Mouse (Mus musculus) cerebellum, adult 2 months (tissue): ENCODE results near the gene Zbtb39. TPM values are rescaled to one million over a fixed set of nuclear protein-coding genes. Genes with fewer than 3 reads are reported as not detected.
"Not testable (repeated sequence)": the region's sequence is repeated elsewhere in the genome, so short reads cannot be mapped to it uniquely, and the experiment has no call there.

Source experiments
- DNase-seq, 2 experiments: peaks; one replicate each; pipeline ENCODE4 v3.0.0; 2021
- H3K27ac ChIP-seq: fragments of 200-500 bp; 2 replicates; pipeline ENCODE4 v1.5.1; 2012; ENCODE audit warnings: low read length, control low read depth, inconsistent platforms; ENCODE audit not compliant: insufficient read depth
- H3K27me3 ChIP-seq: fragments of 200-500 bp; 2 replicates; pipeline ENCODE4 v1.6.1; 2012; ENCODE audit warnings: inconsistent platforms, mild to moderate bottlenecking, low read length, moderate library complexity; ENCODE audit not compliant: control insufficient read depth, insufficient read depth
- H3K4me1 ChIP-seq: fragments of 200-500 bp; 2 replicates; pipeline ENCODE4 v1.6.1; 2011; ENCODE audit warnings: low read length; ENCODE audit not compliant: control insufficient read depth, insufficient read depth
- H3K4me3 ChIP-seq: fragments of 200-500 bp; replicated peaks from 2 replicates; pipeline ENCODE3; 2011; ENCODE audit warnings: mild to moderate bottlenecking, low read depth, low read length, control low read depth; ENCODE audit not compliant: insufficient read depth
- CTCF ChIP-seq: fragments of 200-500 bp; IDR thresholded peaks from 2 replicates; pipeline ENCODE4 v1.5.1; 2011; ENCODE audit warnings: low read depth, mild to moderate bottlenecking, control low read depth, low read length, moderate library complexity, borderline replicate concordance; ENCODE audit not compliant: insufficient read depth
- POLR2A ChIP-seq: fragments of 200-500 bp; IDR thresholded peaks from 2 replicates; pipeline ENCODE4 v1.6.1; 2011; ENCODE audit warnings: low read length, control low read depth, borderline replicate concordance; ENCODE audit not compliant: insufficient read depth
- WGBS: fragments of 180-500 bp; shearing (Covaris S2); methylation state at CpG from one replicate; pipeline ENCODE4 v1.1.7; 2018; 5-methylcytosine and 5-hydroxymethylcytosine counted together
- polyA plus RNA-seq: library from polyadenylated mRNA; depleted of rRNA; stranded (reverse); fragments of >200 nt; gene quantifications from 2 replicates; pipeline ENCODE4 v1.2.3, GENCODE M21; 2012

Gene Zbtb39
- polyA plus RNA-seq, 1 experiment: 5.7 TPM

GRCm38 (mm10) chr10:127751548-127751947 is 12.2 kb downstream of the Zbtb39 start, which contains the start of gene Gpr182:
Gene Gpr182, minus strand, starts transcription at chr10:127751732.
- TF ChIP-seq CTCF (no peak), POLR2A (no peak)
- H3K27ac ChIP-seq: no peak within 1 kb of the TSS
- H3K27me3 ChIP-seq: no peaks in the 10 kb centered on the region
- no peaks in the 10 kb centered on the region for H3K4me1 ChIP-seq
- DNase-seq: no peak
- peak within 1 kb of the TSS; percentile 23 for H3K4me3 ChIP-seq
- 71% methylated on average over 8 of the region's 8 CpGs for WGBS

GRCm38 (mm10) chr10:127754566-127755166 is 15.3 kb downstream of the Zbtb39 start:
- DNase-seq: no peak
- TF ChIP-seq POLR2A (no peak), CTCF (no peak)
- no peak overlapping the region for H3K27ac ChIP-seq
- no peaks in the 10 kb centered on the region for H3K4me1 ChIP-seq
- H3K27me3 ChIP-seq: no peaks in the 10 kb centered on the region
- no peak overlapping the region for H3K4me3 ChIP-seq
- WGBS: 47% methylated on average over 6 of the region's 6 CpGs

GRCm38 (mm10) chr10:127755246-127755645 is 15.9 kb downstream of the Zbtb39 start:
- no peak for DNase-seq
- TF ChIP-seq POLR2A (no peak), CTCF (no peak)
- Histone ChIP-seq H3K27me3 (no peaks in the 10 kb centered on the region), H3K4me3 (no peak overlapping the region), H3K4me1 (no peaks in the 10 kb centered on the region), H3K27ac (no peak overlapping the region)
- WGBS: 45% methylated on average over 3 of the region's 3 CpGs

- H3K4me1 ChIP-seq: no peaks in the 10 kb centered on the region
- TF ChIP-seq CTCF: no peak
- TF ChIP-seq POLR2A: no peak
- WGBS: 61% methylated on average over 18 of the region's 18 CpGs
- H3K4me3 ChIP-seq: no peak overlapping the region
- DNase-seq: no peak
- H3K27me3 ChIP-seq: no peaks in the 10 kb centered on the region
- H3K27ac ChIP-seq: no peak overlapping the region
These were observed 16.6 kb downstream of the Zbtb39 start for GRCm38 (mm10) chr10:127755770-127756468.

- H3K4me3 ChIP-seq: no peak within 1 kb of the TSS
- no peak for TF ChIP-seq CTCF
- TF ChIP-seq POLR2A: no peak
- H3K4me1 ChIP-seq: peaks cover 5% of the 10 kb centered on the region
- no peak for DNase-seq
- H3K27me3 ChIP-seq: no peaks in the 10 kb centered on the region
- no peak within 1 kb of the TSS for H3K27ac ChIP-seq
- WGBS: 76% methylated on average over 9 of the region's 9 CpGs
These were observed 20.1 kb downstream of the Zbtb39 start, which contains the start of the genes Rdh1 and Rdh16f1 for GRCm38 (mm10) chr10:127759181-127760110. Gene Rdh1, plus strand, starts transcription at chr10:127759721. Gene Rdh16f1, plus strand, starts transcription at chr10:127759787.

GRCm38 (mm10) chr10:127762926-127763325 is 23.6 kb downstream of the Zbtb39 start:
- H3K4me3 ChIP-seq, H3K27me3 ChIP-seq, H3K27ac ChIP-seq, DNase-seq, H3K4me1 ChIP-seq: not testable (repeated sequence)
- WGBS: 94% methylated on average over 10 of the region's 10 CpGs

GRCm38 (mm10) chr10:127763914-127764680 is 24.8 kb downstream of the Zbtb39 start:
- TF ChIP-seq CTCF: no peak
- no peak for TF ChIP-seq POLR2A
- DNase-seq: peak in 1 of 2 experiments; percentile 59
- H3K4me1 ChIP-seq: peaks cover 9% of the 10 kb centered on the region
- H3K4me3 ChIP-seq: no peak overlapping the region
- no peaks in the 10 kb centered on the region for H3K27me3 ChIP-seq
- WGBS: 15% methylated on average over 12 of the region's 12 CpGs
- no peak overlapping the region for H3K27ac ChIP-seq
